Mouse (Mus musculus) intestine, embryonic 14.5 days (tissue): ENCODE data around the gene Suox. TPM values are rescaled to one million over a fixed set of nuclear protein-coding genes. Genes with fewer than 3 reads are reported as not detected.
"Not testable (repeated sequence)": the region's sequence is repeated elsewhere in the genome, so short reads cannot be mapped to it uniquely, and the experiment has no call there.

Experiments
- ATAC-seq: fragments of 200-750 bp; cut with Nextera tagmentation; replicated peaks from 2 replicates; pipeline ENCODE4 v1.8.0; 2017; ENCODE audit warnings: low read depth, moderate number of reproducible peaks, moderate TSS enrichment, moderate library complexity; ENCODE audit not compliant: low FRiP score, low TSS enrichment
- DNase-seq: peaks from one replicate; pipeline ENCODE4 v3.0.0-alpha.2; 2018; ENCODE audit warnings: low spot score
- H3K27ac ChIP-seq: fragments of 300-500 bp; sonication (generic); 2 replicates; pipeline ENCODE4 v1.5.1; 2014; ENCODE audit warnings: low read depth, mild to moderate bottlenecking, control low read depth
- H3K27me3 ChIP-seq: fragments of 300-500 bp; sonication (generic); replicated peaks from 2 replicates; pipeline ENCODE4 v1.6.1; 2014; ENCODE audit warnings: low read length, control low read depth; ENCODE audit not compliant: control insufficient read depth, insufficient read depth
- H3K36me3 ChIP-seq: fragments of 300-500 bp; sonication (generic); 2 replicates; pipeline ENCODE4 v1.6.1; 2014; ENCODE audit warnings: low read length, control low read depth; ENCODE audit not compliant: control insufficient read depth, insufficient read depth
- H3K4me1 ChIP-seq: fragments of 300-500 bp; sonication (generic); replicated peaks from 2 replicates; pipeline ENCODE4 v1.6.1; 2014; ENCODE audit warnings: low read length, control low read depth, mixed read lengths; ENCODE audit not compliant: control insufficient read depth, insufficient read depth
- H3K4me2 ChIP-seq: fragments of 300-500 bp; sonication (generic); 2 replicates; pipeline ENCODE4 v1.6.1; 2014; ENCODE audit warnings: low read length
- H3K4me3 ChIP-seq: fragments of 300-500 bp; sonication (generic); 2 replicates; pipeline ENCODE4 v1.5.1; 2014; ENCODE audit warnings: low read depth, low read length, control low read depth, mixed read lengths
- H3K9ac ChIP-seq: fragments of 300-500 bp; sonication (generic); 2 replicates; pipeline ENCODE4 v1.6.1; 2014; ENCODE audit warnings: mild to moderate bottlenecking, low read length
- H3K9me3 ChIP-seq: fragments of 300-500 bp; sonication (generic); 2 replicates; pipeline ENCODE4 v1.6.1; 2016; ENCODE audit warnings: low read length, control low read depth; ENCODE audit not compliant: control insufficient read depth
- WGBS: fragments of 180-500 bp; shearing (Covaris S2); extraction: QIAGEN DNeasy Blood & Tissue Kit; methylation state at CpG from one replicate; pipeline ENCODE4 v1.1.7; 2014; 5-methylcytosine and 5-hydroxymethylcytosine counted together
- polyA plus RNA-seq: library from polyadenylated mRNA; unstranded; fragments of >200 nt; fragmentation: Nextera tagmentation; extraction: Ambion mirVana; gene quantifications from 2 replicates; pipeline ENCODE4 v1.2.1, GENCODE M21; 2014

The Suox gene
- polyA plus RNA-seq: 9.8 and 12.7 TPM in 2 replicates

DNA sequence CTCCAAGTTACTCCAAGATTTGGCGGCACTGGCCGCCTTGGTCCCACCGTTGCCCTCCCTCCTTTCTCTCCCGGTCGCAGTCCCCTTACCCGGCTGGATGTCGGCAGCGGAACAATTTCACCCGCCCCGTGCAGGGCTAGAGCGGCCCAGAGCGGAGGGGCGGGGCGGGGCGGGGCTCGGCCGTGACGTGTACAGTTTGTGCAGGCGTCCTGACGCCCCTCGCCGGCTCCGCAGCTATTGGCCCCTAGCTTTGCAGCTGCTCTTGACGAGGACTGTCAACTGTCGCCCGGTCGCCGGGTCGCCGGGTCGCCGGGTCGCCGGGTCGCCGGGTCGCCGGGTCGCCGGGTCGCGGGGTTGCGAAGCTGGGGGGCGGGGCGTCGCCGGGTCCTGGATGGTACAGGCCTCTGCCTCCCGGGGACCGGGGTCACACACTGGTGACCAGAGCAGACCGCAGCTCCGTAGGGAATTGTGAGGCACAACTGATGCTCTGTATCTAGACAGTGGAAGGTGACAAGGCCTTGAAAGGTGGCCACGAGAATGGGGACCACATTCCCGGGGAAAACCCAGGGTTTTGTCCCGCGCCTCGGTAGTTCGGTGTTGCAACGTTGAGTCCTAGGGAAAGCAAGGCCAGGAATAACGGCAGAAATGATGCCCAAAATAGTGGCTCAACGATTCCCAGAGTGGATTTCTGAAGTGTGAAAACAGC lies at the start of gene Suox:
Suox (minus strand) TSS at position 311 of the 706 bp plus-strand sequence.
- H3K27me3 ChIP-seq: no peaks in the 10 kb centered on the region
- H3K36me3 ChIP-seq: peaks cover 11% of the 10 kb centered on the region; the same call in 1 of the 2 replicates
- peak within 1 kb of the TSS; percentile 87 for H3K4me2 ChIP-seq
- peak within 1 kb of the TSS; percentile 66 for H3K4me3 ChIP-seq
- no peaks in the 10 kb centered on the region for H3K9me3 ChIP-seq
- H3K4me1 ChIP-seq: peaks cover 4% of the 10 kb centered on the region; the same call in 1 of the 2 replicates
- DNase-seq (peak; percentile 94), ATAC-seq (peak; percentile 90)
- under 1% methylated on average over 60 of the region's 60 CpGs for WGBS
- peak within 1 kb of the TSS; percentile 57 for H3K27ac ChIP-seq
- H3K9ac ChIP-seq: peak within 1 kb of the TSS; percentile 31

DNA sequence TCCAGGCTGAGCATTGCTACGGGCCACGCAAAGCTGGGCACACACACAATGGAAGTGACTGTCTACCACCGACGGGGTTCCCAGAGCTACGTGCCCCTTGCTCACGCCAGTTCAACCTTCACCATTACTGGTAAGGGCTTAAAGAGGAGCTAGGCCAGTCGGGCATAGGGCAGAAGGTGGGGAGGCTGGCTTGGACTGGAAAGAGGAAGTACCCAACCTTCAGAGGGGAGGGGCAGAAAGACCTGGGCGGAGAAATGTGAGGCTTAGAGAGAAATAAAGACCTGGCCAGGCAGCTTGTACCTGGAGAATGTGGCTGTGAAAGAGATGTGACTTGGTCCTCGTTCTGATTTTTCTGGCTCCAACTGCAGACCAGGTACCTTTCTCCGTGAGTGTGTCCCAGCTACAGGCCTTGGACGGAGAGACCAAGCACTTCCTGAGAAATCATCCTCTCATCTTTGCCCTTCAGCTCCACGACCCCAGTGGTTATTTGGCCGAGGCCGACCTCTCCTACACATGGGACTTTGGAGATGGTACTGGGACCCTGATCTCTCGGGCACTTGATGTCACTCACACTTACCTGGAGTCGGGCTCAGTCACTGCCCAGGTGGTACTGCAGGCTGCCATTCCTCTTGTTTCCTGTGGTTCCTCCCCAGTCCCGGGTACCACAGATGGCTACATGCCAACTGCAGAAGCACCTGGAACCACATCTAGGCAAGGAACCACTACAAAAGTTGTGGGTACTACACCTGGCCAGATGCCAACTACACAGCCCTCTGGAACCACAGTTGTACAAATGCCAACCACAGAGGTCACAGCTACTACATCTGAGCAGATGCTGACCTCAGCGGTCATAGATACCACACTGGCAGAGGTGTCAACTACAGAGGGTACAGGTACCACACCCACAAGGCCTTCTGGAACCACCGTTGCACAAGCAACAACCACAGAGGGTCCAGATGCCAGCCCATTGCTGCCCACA lies 42.0 kb upstream of the Suox start:
- Histone ChIP-seq H3K4me3 (no peak overlapping the region), H3K27me3 (no peaks in the 10 kb centered on the region), H3K9me3 (no peaks in the 10 kb centered on the region), H3K9ac (no peak overlapping the region), H3K4me2 (no peak overlapping the region), H3K36me3 (no peaks in the 10 kb centered on the region), H3K4me1 (no peaks in the 10 kb centered on the region), H3K27ac (no peak overlapping the region)
- WGBS: 86% methylated on average over 19 of the region's 19 CpGs
- ATAC-seq (no peak), DNase-seq (no peak)

DNA sequence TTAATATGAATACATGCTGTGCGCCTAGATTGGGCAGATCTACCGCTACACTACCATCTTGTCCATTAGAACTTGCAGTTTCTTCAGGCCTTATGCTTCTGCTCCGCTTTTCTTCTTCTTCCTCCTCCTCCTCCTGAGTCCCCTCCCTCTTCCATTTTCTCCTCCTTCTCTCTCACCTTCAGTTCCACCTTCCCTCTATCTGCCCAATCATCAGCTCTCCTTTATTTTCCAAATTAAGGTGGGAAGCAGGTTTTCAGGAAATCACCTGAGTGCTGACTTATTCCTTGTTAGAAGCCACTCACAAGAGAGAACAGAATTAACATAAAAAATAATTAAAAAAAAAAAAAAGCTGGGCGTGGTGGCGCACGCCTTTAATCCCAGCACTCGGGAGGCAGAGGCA lies 37.4 kb upstream of the Suox start:
- H3K9ac ChIP-seq, H3K27me3 ChIP-seq, H3K36me3 ChIP-seq, DNase-seq, ATAC-seq, H3K27ac ChIP-seq, H3K4me2 ChIP-seq, H3K4me1 ChIP-seq, H3K9me3 ChIP-seq, H3K4me3 ChIP-seq: not testable (repeated sequence)
- 92% methylated on average over 7 of the region's 7 CpGs for WGBS

DNA sequence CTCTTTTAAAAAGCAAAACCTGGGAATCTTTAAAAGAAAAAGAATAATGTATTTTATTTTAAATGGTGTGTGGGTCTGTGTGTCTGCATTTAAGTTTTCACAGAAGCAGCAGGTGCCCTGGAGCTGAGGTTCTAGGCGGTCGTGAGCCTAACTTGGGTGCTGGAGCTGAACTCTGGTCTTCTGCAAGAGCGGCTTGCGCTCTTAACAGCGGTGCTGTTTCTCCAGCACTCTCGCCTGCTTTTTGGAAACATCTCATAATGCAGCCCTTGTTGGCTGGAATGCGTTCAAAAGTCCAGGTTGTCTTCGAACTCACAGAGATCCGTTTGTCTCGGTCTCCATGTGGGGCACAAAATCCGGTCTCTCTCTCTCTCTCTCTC lies 31.4 kb upstream of the Suox start:
- Histone ChIP-seq H3K9me3 (no peaks in the 10 kb centered on the region), H3K27me3 (no peaks in the 10 kb centered on the region), H3K36me3 (peaks cover 27% of the 10 kb centered on the region), H3K27ac (peak overlapping the region; percentile 98), H3K4me2 (peak overlapping the region; percentile 77), H3K4me3 (peak overlapping the region; percentile 87), H3K9ac (peak overlapping the region; percentile 89), H3K4me1 (peaks cover 18% of the 10 kb centered on the region)
- WGBS: 11% methylated on average over 11 of the region's 11 CpGs
- ATAC-seq (peak; percentile 22), DNase-seq (peak; percentile 64)

DNA sequence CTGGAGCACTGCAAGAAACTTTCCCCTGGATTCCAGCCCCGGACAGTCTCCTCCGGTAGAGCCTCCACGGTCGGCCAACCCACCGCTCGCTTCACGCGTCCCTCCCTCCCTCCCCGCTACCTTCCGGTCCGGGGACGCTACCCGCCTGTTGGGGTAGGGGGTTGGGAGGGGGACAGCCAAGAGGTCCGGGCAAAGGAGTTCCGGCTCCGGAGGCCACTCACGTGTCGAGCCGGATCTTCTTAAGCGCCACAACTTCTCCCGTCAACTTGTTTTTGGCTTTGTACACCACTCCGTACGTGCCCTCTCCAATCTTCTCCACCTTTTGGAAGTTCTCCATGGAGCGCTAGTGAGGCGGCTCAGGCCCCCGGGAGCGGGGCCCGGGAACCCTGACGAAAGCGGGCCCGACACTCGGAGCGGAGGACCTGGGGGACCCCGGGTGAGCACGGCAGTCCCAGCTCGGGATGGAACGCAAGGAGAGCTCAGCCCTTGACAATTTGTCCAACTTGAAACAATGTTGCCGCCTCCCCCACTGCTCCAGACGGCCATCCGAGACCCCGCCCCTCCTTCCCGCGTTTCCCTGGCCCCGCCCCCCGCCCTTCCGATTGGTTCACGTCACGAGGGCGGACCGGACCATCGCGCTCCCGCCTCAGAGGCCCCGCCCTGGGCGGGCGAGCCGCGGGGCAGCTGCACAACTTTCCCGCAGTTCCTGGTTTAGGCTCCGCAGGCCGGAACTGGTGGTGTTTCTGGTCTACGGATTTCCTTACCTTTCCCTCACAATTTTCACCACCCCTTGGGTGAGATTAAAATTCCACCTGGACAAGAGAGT lies 30.8 kb upstream of the Suox start, which contains the start of gene Cdk2:
Cdk2 (minus strand) TSS at position 541 of the 826 bp plus-strand sequence.
- Histone ChIP-seq H3K4me1 (peaks cover 18% of the 10 kb centered on the region), H3K36me3 (peaks cover 33% of the 10 kb centered on the region), H3K4me3 (peak within 1 kb of the TSS; percentile 87), H3K9ac (peak within 1 kb of the TSS; percentile 89), H3K27ac (peak within 1 kb of the TSS; percentile 98), H3K27me3 (no peaks in the 10 kb centered on the region), H3K4me2 (peak within 1 kb of the TSS; percentile 77), H3K9me3 (no peaks in the 10 kb centered on the region)
- DNase-seq (peak; percentile 93), ATAC-seq (peak; percentile 90)
- WGBS: under 1% methylated on average over 58 of the region's 62 CpGs

DNA sequence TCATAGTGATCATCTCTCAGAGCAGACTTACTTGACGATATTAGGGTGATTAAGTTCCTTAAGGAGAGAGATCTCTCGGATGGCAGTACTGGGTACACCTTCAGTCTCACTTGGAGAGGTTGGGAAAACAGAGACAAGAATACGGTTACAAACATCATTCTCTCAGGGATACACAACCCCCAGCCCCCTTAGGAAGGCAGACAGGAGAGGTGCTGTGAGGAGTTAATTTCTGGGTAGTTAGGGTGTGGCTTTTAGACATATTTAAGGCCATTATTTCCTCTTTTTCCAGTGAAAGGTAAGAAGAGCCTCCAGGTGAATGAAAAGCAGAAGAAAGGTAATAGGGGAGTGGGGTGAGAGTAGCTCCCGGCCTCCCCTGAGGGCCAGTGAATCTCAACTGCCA lies 30.0 kb upstream of the Suox start, which contains the start of gene Pmel:
Pmel (plus strand) TSS at position 301 of the 400 bp plus-strand sequence.
- WGBS: 13% methylated on average over 4 of the region's 4 CpGs
- Histone ChIP-seq H3K4me3 (peak within 1 kb of the TSS; percentile 87), H3K27ac (peak within 1 kb of the TSS; percentile 98), H3K4me2 (peak within 1 kb of the TSS; percentile 77), H3K9me3 (no peaks in the 10 kb centered on the region), H3K27me3 (no peaks in the 10 kb centered on the region), H3K36me3 (peaks cover 41% of the 10 kb centered on the region), H3K9ac (peak within 1 kb of the TSS; percentile 89), H3K4me1 (peaks cover 18% of the 10 kb centered on the region)
- DNase-seq (no peak), ATAC-seq (no peak)

DNA sequence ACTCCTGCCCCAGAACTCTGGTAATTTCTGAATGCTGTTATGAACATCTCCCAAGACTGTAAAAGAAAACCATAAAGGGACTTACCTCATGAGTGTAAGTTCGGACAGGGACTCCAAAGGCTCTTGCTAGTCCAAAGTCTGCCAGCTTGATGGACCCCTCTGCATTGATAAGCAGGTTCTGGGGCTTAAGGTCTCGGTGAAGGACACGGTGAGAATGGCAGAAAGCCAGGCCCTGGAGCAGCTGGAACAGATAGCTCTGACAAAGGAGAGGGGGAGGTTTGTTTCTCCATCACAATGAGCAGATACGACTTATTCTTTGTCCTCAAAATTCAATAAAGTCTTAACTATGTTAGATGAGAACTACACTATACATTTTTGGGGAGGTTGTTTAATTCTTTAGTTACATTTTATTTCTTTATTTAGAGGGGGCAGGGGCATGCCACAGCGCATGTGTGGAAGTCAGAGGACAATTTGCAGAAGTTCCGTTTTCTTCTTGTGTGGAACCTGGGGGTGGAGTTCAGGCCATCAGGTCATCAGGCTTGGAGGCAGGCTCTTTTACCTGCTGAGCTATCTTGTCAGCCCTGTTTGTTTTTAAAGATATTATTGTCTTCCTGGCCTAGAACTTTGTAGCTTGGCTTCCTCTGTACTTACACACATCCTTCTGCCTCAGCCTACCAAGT lies 28.6 kb upstream of the Suox start:
- H3K27ac ChIP-seq: no peak overlapping the region
- H3K27me3 ChIP-seq: no peaks in the 10 kb centered on the region
- no peak for DNase-seq
- peaks cover 18% of the 10 kb centered on the region for H3K4me1 ChIP-seq
- H3K4me3 ChIP-seq: no peak overlapping the region
- peaks cover 53% of the 10 kb centered on the region for H3K36me3 ChIP-seq
- no peak for ATAC-seq
- WGBS: 77% methylated on average over 6 of the region's 6 CpGs
- no peaks in the 10 kb centered on the region for H3K9me3 ChIP-seq
- H3K9ac ChIP-seq: no peak overlapping the region
- no peak overlapping the region for H3K4me2 ChIP-seq
